Mouse (Mus musculus): ENCODE measurements around the gene Med7.
A peak's percentile ranks its signal among the peaks of the same experiment; 100 is the strongest.

Gene Med7

DNA sequence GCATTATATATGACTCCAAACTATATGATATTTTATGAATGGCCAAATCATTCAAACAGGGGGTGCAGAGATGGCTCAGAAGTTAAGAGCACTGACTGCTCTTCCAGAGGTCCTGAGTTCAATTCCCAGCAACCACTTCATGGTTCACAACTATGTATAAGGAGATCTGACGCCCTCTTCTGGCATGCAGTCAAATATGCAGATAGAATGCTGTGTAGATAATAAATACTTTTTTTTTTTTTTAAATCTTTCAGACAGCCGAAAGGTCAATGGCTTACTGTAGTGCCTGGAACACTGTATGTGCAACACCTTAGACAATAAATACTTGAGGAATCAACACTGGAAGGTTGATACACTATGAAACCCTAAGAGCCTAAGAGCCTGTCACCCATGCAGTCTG is 6.6 kb upstream of the Med7 start:
- DNase-seq: no peak

DNA sequence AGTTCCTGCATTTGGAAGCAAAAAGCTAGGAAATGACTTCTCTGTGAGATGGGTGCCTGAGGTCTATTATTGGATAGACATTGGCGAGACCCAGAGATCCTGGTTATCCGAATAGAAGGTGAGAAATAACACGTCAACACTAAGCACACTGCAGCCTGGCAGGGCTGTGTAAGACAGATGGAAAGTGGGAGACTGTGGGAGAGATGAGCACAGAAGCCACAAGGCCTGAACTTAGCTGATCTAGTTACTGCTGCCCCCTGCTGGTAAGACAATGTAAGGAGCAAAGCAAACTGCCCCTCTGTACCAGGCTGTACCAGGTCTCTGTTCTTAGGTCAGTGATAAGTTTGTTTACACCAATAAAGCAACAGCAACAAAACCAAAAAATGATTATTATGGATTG is 5.6 kb upstream of the Med7 start:
- DNase-seq: peak; percentile 61 to 75

- DNase-seq: no peak
Observed at GRCm38 (mm10) chr11:46435363-46435762, 1.4 kb upstream of the Med7 start.

DNA sequence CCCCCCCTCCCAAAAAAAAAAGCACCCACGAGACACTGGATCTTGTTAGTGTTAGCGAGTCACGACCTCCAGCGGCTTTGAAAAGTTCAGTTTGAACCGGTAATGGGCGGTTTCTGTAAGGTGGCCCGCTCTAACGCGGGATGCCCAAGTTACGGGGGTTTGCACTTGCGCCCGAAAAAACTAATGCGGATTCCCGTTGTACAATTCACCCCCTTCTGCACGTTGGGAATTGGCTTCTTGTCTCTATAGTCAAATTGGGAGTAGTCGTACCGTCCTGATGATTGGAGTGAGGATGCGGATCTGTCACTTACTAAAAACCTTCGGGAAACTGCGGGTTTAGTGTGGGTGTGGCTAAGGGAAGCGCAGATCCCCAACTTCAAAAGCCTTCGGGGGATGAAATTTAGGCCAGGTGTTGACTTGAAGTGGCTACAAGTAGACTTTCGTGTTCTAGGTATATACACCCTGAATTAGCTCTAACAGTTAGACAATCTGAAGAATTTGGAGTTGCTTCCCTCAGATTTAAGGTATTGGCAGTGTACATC is 805 bp downstream of the Med7 start:
- peak in 1 of 2 experiments; percentile 35 for DNase-seq

DNA sequence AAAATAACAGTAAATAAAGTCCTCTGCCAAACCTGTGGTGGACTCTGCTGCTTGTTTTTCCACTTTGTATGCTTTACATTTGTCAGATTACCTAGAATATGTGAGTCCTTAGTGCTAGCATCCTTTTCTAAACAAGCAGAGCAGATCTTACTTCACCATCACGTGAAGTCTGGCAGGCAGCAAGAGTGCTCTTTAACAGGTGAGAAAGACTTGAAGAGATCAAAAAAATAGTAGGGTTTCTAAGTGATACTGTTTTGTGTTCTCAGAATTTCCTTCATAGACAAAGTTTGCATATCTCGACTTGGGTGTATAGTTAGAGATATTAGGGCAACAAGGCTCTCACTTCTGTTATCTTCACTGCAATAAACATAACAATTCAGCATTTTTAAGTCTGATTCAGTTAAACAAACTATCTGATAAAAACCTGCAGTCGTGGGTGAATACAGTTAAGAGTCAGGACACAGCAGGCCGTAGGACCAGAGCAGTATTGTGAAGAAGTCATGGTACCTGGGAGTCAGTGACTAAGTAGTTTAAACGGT is 2.3 kb downstream of the Med7 start:
- DNase-seq: no peak

GRCm38 (mm10) chr11:46441774-46442173 is 5.0 kb downstream of the Med7 start:
- DNase-seq: no peak

- no peak for DNase-seq
Observed at GRCm38 (mm10) chr11:46443152-46443551, 6.4 kb downstream of the Med7 start.

DNA sequence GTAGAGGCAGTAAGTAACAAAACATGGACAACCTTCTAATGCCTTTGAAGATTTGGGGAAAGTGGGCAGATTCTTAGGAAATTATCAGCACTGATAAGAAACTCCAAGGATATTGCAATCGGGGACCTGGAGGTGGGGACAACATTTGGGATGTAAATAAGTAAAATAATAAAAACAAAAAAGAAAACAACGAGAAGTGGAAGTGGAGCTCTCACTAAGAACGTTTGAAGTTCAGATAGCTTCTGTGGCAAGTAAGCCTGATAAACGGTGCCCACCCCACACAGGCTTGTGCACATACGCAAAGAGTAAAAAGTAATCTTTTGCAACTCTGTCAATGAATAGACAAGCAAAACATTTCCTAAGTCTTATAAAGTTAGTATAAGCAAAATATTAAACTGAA is 7.3 kb downstream of the Med7 start:
- no peak for DNase-seq

- no peak for DNase-seq
Observed at GRCm38 (mm10) chr11:46446150-46446549, 9.4 kb downstream of the Med7 start.

DNA sequence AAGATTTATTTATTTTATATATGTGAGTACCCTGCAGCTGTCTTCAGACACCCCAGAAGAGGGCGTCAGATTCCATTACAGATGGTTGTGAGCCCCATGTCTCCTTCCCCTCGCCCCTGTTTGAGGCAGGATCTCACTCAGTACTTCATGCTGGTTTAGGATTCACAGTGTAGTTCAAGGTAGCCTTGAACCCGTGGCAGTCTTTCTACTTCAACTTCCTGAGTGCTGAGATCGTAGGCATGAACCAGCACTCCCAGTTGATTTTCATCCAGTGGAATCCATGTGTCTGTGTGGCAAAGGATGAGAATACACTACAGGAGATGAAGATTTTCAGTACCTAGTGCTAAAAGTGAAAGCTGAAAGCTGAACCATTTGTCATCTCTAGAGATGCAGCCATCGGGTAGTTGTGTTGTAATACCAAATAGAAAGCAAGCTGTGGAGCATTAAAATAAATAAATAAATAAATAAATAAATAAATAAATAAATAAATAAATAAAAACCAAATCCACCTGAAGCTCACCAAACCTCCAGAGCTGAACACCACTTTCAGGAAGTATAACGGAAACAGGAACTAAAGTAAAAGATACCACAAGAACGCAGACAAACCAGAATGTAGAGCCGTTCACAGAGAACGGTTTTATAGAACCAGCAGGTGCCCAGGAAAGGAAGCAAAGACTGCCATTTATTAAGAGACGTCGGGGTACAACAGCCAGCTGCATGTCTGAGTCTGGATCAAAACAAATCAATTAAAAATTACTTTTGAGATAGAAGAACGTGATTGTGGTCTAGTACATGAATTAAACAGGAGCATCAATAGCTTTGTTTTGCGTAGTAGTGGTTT is 11.1 kb downstream of the Med7 start:
- DNase-seq: no peak

- no peak for DNase-seq
Observed at GRCm38 (mm10) chr11:46449461-46450080, 12.8 kb downstream of the Med7 start.

GRCm38 (mm10) chr11:46454453-46455045 is 17.8 kb downstream of the Med7 start, which contains the start of gene Havcr2:
TSS of gene Havcr2 (plus strand) at chr11:46454935.
- DNase-seq: no peak

DNA sequence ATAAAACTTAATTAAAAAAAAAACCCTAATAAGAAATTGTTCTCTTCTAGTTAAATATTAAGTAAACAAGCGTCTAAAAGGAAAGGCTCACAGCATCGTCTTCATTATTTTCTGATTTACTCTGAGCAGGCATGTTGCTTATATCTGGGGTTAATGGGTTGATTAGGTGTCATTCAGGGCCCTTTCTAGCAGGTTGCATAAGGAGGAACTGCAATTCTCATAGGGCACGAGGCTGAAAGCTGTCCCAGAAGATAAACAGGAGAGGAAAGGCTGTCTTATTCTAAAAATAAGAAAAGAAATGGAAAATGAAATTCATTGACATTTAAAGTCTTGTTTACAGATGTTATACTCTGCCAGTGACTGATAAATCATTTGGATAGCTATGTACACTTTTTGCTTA is 23.2 kb downstream of the Med7 start:
- DNase-seq: no peak

GRCm38 (mm10) chr11:46461362-46461761 is 24.6 kb downstream of the Med7 start:
- no peak for DNase-seq

GRCm38 (mm10) chr11:46461931-46462330 is 25.2 kb downstream of the Med7 start:
- no peak for DNase-seq

- no peak for DNase-seq
Observed at GRCm38 (mm10) chr11:46466878-46467277, 30.2 kb downstream of the Med7 start.

GRCm38 (mm10) chr11:46474220-46474619 is 37.5 kb downstream of the Med7 start:
- no peak for DNase-seq

DNA sequence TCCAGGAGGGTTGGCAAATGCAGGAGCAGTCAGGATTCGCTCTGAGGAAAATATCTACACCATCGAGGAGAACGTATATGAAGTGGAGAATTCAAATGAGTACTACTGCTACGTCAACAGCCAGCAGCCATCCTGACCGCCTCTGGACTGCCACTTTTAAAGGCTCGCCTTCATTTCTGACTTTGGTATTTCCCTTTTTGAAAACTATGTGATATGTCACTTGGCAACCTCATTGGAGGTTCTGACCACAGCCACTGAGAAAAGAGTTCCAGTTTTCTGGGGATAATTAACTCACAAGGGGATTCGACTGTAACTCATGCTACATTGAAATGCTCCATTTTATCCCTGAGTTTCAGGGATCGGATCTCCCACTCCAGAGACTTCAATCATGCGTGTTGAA is 42.6 kb downstream of the Med7 start:
- DNase-seq: no peak

GRCm38 (mm10) chr11:46480517-46480916 is 43.8 kb downstream of the Med7 start:
- no peak for DNase-seq

DNA sequence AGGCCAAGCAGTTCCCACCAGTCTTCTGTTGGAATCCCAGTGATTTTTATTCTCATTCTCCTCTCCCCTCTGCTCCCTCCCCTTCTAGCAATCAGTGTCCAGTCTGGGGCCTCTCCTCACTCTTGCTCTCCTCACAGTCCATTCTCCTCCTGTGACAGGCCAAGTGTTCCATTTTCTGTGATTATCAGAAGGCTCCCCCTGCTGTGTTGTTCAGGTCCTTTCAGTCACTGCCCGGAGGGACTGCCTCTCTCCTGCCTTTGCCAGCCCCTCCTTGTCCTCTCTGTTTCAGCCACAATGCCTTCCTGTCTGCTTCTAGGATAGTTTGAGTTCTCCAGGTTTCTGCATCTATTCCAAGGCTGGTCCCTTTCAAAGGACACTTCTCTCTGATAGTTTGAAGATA is 51.5 kb downstream of the Med7 start:
- no peak for DNase-seq

DNA sequence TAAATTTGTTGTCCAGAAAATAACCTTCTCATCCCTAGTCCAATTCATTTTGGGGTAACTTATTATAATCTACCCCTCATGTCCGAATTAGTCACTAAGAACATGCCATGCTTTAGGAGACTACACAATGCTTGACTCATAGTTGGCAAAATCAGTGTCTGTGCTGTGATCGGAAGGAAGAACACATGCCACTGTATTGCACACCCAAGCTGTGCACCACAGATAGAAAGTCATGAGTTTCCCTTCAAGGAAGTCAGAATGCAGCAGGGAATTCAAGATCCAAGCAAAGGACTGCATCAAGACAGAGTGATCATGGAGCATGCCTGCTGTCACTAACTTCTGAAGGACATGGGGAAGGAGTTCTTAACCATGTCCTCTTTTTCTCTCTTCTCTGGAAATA is 51.9 kb downstream of the Med7 start:
- no peak for DNase-seq

All from kidney, adult 8-10 months (tissue).